Mouse (Mus musculus) stomach, embryonic 14.5 days (tissue): Measurements from ENCODE around the gene Gabrr1. TPM values are rescaled to one million over a fixed set of nuclear protein-coding genes. Genes with fewer than 3 reads are reported as not detected.
"Not testable (repeated sequence)": the region's sequence is repeated elsewhere in the genome, so short reads cannot be mapped to it uniquely, and the experiment has no call there.

Experiments
- ATAC-seq: fragments of 200-750 bp; cut with Nextera tagmentation; 2 replicates; pipeline ENCODE4 v1.8.0; 2017; ENCODE audit warnings: low read depth, moderate TSS enrichment; ENCODE audit not compliant: insufficient number of reproducible peaks, insufficient read depth, low FRiP score
- H3K27ac ChIP-seq: fragments of 300-500 bp; sonication (generic); 2 replicates; pipeline ENCODE4 v1.5.1; 2014; ENCODE audit warnings: mild to moderate bottlenecking, low read length, moderate library complexity, mixed read lengths
- H3K27me3 ChIP-seq: fragments of 300-500 bp; sonication (generic); 2 replicates; pipeline ENCODE4 v1.6.1; 2014; ENCODE audit warnings: low read length, control low read depth, mixed read lengths; ENCODE audit not compliant: control insufficient read depth, insufficient read depth
- H3K36me3 ChIP-seq: fragments of 300-500 bp; sonication (generic); 2 replicates; pipeline ENCODE4 v1.6.1; 2014; ENCODE audit warnings: mild to moderate bottlenecking, control low read depth, low read length, moderate library complexity, mixed read lengths; ENCODE audit not compliant: control insufficient read depth, insufficient read depth
- H3K4me1 ChIP-seq: fragments of 300-500 bp; sonication (generic); 2 replicates; pipeline ENCODE4 v1.6.1; 2014; ENCODE audit warnings: low read length, control low read depth, mixed read lengths; ENCODE audit not compliant: control insufficient read depth, insufficient read depth
- H3K4me2 ChIP-seq: fragments of 300-500 bp; sonication (generic); replicated peaks from 2 replicates; pipeline ENCODE4 v1.6.1; 2014; ENCODE audit warnings: low read depth, low read length, control low read depth
- H3K4me3 ChIP-seq: fragments of 300-500 bp; sonication (generic); 2 replicates; pipeline ENCODE4 v1.5.1; 2014; ENCODE audit warnings: low read depth, low read length, control low read depth
- H3K9ac ChIP-seq: fragments of 300-500 bp; sonication (generic); replicated peaks from 2 replicates; pipeline ENCODE4 v1.6.1; 2014; ENCODE audit warnings: low read depth, mild to moderate bottlenecking, control low read depth, low read length, moderate library complexity, mixed read lengths
- H3K9me3 ChIP-seq: fragments of 300-500 bp; sonication (generic); 2 replicates; pipeline ENCODE4 v1.6.1; 2016; ENCODE audit warnings: low read depth, low read length, control low read depth; ENCODE audit not compliant: control insufficient read depth
- WGBS: fragments of 180-500 bp; shearing (Covaris S2); extraction: QIAGEN DNeasy Blood & Tissue Kit; methylation state at CpG from one replicate; pipeline ENCODE4 v1.1.7; 2014; 5-methylcytosine and 5-hydroxymethylcytosine counted together
- polyA plus RNA-seq: library from polyadenylated mRNA; unstranded; fragments of >200 nt; fragmentation: Nextera tagmentation; extraction: Ambion mirVana; gene quantifications from 2 replicates; pipeline ENCODE4 v1.2.1, GENCODE M21; 2014

The Gabrr1 gene
- polyA plus RNA-seq, result not detected in 2 replicates

GRCm38 (mm10) chr4:33132221-33132620 lies at the start of gene Gabrr1:
Gabrr1 (plus strand) TSS chr4:33132521.
- no peaks in the 10 kb centered on the region for H3K27me3 ChIP-seq
- whole genome bisulfite sequencing, result 54% methylated on average over 11 of the region's 11 CpGs
- ATAC-seq, result no peak
- no peak within 1 kb of the TSS for H3K27ac ChIP-seq
- no peaks in the 10 kb centered on the region for H3K36me3 ChIP-seq
- no peaks in the 10 kb centered on the region for H3K4me1 ChIP-seq
- H3K9me3 ChIP-seq, result no peaks in the 10 kb centered on the region
- no peak within 1 kb of the TSS for H3K4me3 ChIP-seq
- no peak within 1 kb of the TSS for H3K9ac ChIP-seq
- no peak within 1 kb of the TSS for H3K4me2 ChIP-seq

GRCm38 (mm10) chr4:33099118-33099694 lies 33.1 kb upstream of the Gabrr1 start:
- no peak overlapping the region for H3K4me3 ChIP-seq
- no peak overlapping the region for H3K4me2 ChIP-seq
- no peaks in the 10 kb centered on the region for H3K9me3 ChIP-seq
- ATAC-seq, result no peak
- no peaks in the 10 kb centered on the region for H3K36me3 ChIP-seq
- no peak overlapping the region for H3K9ac ChIP-seq
- no peak overlapping the region for H3K27ac ChIP-seq
- 79% methylated on average over 6 of the region's 6 CpGs for WGBS
- no peaks in the 10 kb centered on the region for H3K4me1 ChIP-seq
- H3K27me3 ChIP-seq, result no peaks in the 10 kb centered on the region

GRCm38 (mm10) chr4:33109720-33110458 lies 22.4 kb upstream of the Gabrr1 start:
- H3K9me3 ChIP-seq, result no peaks in the 10 kb centered on the region
- H3K4me1 ChIP-seq, result no peaks in the 10 kb centered on the region
- H3K4me2 ChIP-seq, result no peak overlapping the region
- H3K36me3 ChIP-seq, result no peaks in the 10 kb centered on the region
- H3K9ac ChIP-seq, result no peak overlapping the region
- H3K27ac ChIP-seq, result no peak overlapping the region
- no peak overlapping the region for H3K4me3 ChIP-seq
- WGBS, result 49% methylated on average over 14 of the region's 14 CpGs
- no peak for ATAC-seq
- H3K27me3 ChIP-seq, result no peaks in the 10 kb centered on the region

GRCm38 (mm10) chr4:33110845-33111244 lies 21.5 kb upstream of the Gabrr1 start:
- H3K27me3 ChIP-seq, result no peaks in the 10 kb centered on the region
- 80% methylated on average over 7 of the region's 7 CpGs for WGBS
- H3K4me1 ChIP-seq, result no peaks in the 10 kb centered on the region
- ATAC-seq, result no peak
- H3K4me3 ChIP-seq, result no peak overlapping the region
- H3K27ac ChIP-seq, result no peak overlapping the region
- no peak overlapping the region for H3K4me2 ChIP-seq
- H3K9ac ChIP-seq, result no peak overlapping the region
- no peaks in the 10 kb centered on the region for H3K9me3 ChIP-seq
- no peaks in the 10 kb centered on the region for H3K36me3 ChIP-seq

GRCm38 (mm10) chr4:33111358-33111757 lies 21.0 kb upstream of the Gabrr1 start:
- no peak for ATAC-seq
- WGBS, result 86% methylated on average over 9 of the region's 9 CpGs
- no peaks in the 10 kb centered on the region for H3K4me1 ChIP-seq

GRCm38 (mm10) chr4:33112866-33113265 lies 19.5 kb upstream of the Gabrr1 start:
- not testable (repeated sequence) for H3K27ac ChIP-seq, H3K4me2 ChIP-seq, H3K4me3 ChIP-seq, H3K9me3 ChIP-seq, H3K27me3 ChIP-seq, H3K4me1 ChIP-seq, ATAC-seq, H3K9ac ChIP-seq, H3K36me3 ChIP-seq
- WGBS, result 96% methylated on average over 9 of the region's 14 CpGs

More at GRCm38 (mm10) chr4:33111358-33111757, 21.0 kb upstream of the Gabrr1 start:
- no peak overlapping the region for H3K27ac ChIP-seq
- no peak overlapping the region for H3K9ac ChIP-seq
- no peak overlapping the region for H3K4me2 ChIP-seq
- H3K4me3 ChIP-seq, result no peak overlapping the region
- no peaks in the 10 kb centered on the region for H3K27me3 ChIP-seq
- no peaks in the 10 kb centered on the region for H3K9me3 ChIP-seq
- no peaks in the 10 kb centered on the region for H3K36me3 ChIP-seq

- not testable (repeated sequence) for H3K4me2 ChIP-seq, ATAC-seq, H3K9ac ChIP-seq, H3K9me3 ChIP-seq, H3K4me1 ChIP-seq, H3K27me3 ChIP-seq, H3K27ac ChIP-seq, H3K4me3 ChIP-seq, H3K36me3 ChIP-seq
- WGBS, result 8% methylated on average over 3 of the region's 3 CpGs
Measured at GRCm38 (mm10) chr4:33119118-33119517, 13.2 kb upstream of the Gabrr1 start.

- no peaks in the 10 kb centered on the region for H3K9me3 ChIP-seq
- no peak overlapping the region for H3K27ac ChIP-seq
- no peaks in the 10 kb centered on the region for H3K27me3 ChIP-seq
- H3K4me3 ChIP-seq, result no peak overlapping the region
- WGBS, result 79% methylated on average over 6 of the region's 6 CpGs
- H3K36me3 ChIP-seq, result no peaks in the 10 kb centered on the region
- no peaks in the 10 kb centered on the region for H3K4me1 ChIP-seq
- ATAC-seq, result no peak
- H3K9ac ChIP-seq, result no peak overlapping the region
- H3K4me2 ChIP-seq, result no peak overlapping the region
Measured at GRCm38 (mm10) chr4:33124493-33124892, 7.8 kb upstream of the Gabrr1 start.
